Mouse (Mus musculus): ENCODE measurements around the gene Dnajc16. TPM values are rescaled to one million over a fixed set of nuclear protein-coding genes. Genes with fewer than 3 reads are reported as not detected.

Dnajc16 gene
- polyA plus RNA-seq, 1 experiment from 2014 or later = 6.1 TPM

- Histone ChIP-seq H3K27ac (ENCODE audit: poor library complexity, severe bottlenecking) (no peak overlapping the region), H3K36me3 (peaks cover 27% of the 10 kb centered on the region), H3K4me3 (no peak overlapping the region), H3K9ac (no peak overlapping the region), H3K4me2 (no peak overlapping the region), H3K9me3 (replicated peaks) (no peaks in the 10 kb centered on the region), H3K27me3 (replicated peaks) (no peaks in the 10 kb centered on the region), H3K4me1 (replicated peaks) (peaks cover 9% of the 10 kb centered on the region; the same call in 1 of the 2 replicates)
- ATAC-seq (ENCODE audit: insufficient number of reproducible peaks, low FRiP score) = no peak
- 81% methylated on average over 7 of the region's 7 CpGs for WGBS
Observed at GRCm38 (mm10) chr4:141796356-141796755, 5.6 kb upstream of the Dnajc16 start.

DNA sequence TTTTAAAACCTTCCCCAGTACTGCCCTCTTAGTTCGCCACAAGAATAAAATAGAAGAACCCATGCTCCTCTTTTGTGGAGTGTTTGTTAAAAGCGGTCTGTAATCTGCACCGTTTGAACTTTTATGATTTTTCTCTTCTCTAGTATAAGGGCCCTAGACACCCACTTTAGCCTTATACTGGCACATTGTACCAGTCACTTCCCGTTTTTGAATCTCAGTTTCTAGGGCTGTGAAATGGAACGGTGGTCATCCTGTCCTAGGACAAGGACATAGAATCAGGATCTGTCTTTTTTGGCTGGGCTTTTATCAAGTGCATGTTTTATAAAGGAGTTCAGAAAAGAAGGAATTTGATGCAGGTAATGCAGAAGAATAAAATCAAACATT is 3.4 kb upstream of the Dnajc16 start:
- Histone ChIP-seq H3K36me3 (peaks cover 27% of the 10 kb centered on the region), H3K9ac (peak overlapping the region; percentile 74), H3K27me3 (replicated peaks) (no peaks in the 10 kb centered on the region), H3K4me3 (peak overlapping the region; percentile 72), H3K4me1 (replicated peaks) (peaks cover 19% of the 10 kb centered on the region), H3K9me3 (replicated peaks) (no peaks in the 10 kb centered on the region), H3K27ac (ENCODE audit: poor library complexity, severe bottlenecking) (peak overlapping the region; percentile 94), H3K4me2 (peak overlapping the region; percentile 69)
- WGBS = 11% methylated on average over 5 of the region's 5 CpGs
- no peak for ATAC-seq (ENCODE audit: insufficient number of reproducible peaks, low FRiP score)

GRCm38 (mm10) chr4:141793282-141794151 is 2.8 kb upstream of the Dnajc16 start, which contains the start of gene Casp9:
Gene Casp9, plus strand, starts transcription at chr4:141793612.
- H3K4me2 ChIP-seq = peak within 1 kb of the TSS; percentile 69

DNA sequence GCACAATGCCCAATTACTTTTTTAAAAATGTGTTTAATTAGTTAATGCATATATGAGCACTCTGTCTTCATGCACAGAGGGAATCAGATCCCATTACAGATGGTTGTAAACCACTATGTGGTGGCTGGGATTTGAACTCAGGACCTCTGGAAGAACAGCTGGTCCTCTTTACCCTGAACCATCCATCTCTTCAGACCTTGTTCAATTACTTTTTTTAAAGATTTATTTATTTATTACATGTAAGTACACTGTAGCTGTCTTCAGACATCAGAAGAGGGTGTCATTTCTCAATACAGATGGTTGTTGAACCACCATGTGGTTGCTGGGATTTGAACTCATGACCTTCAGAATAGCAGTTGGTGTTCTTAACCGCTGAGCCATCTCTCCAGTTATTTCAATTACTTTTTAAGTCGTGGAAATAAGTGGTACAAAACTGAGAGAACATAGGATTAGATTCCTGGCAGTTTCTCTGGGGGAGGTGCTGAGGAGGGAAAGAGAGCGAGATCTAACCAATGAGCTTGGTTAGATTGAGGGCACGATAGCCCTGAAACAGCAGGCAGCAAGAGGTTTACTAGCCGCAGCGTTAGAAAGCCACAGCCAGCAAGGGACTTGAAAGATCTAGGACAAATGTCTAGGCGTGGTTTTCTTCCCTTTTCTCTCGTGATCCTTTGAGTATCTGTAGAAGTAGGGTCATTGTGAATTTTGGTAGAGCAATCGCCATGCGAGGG is 2.0 kb upstream of the Dnajc16 start:
- peaks cover 22% of the 10 kb centered on the region for H3K36me3 ChIP-seq
- peaks cover 19% of the 10 kb centered on the region for H3K4me1 ChIP-seq (replicated peaks)
- WGBS = 11% methylated on average over 10 of the region's 10 CpGs

More at GRCm38 (mm10) chr4:141793282-141794151, 2.8 kb upstream of the Dnajc16 start, which contains the start of gene Casp9:
- Histone ChIP-seq H3K4me3 (peak within 1 kb of the TSS; percentile 72), H3K4me1 (replicated peaks) (peaks cover 19% of the 10 kb centered on the region), H3K9me3 (replicated peaks) (no peaks in the 10 kb centered on the region), H3K36me3 (peaks cover 25% of the 10 kb centered on the region), H3K27ac (ENCODE audit: poor library complexity, severe bottlenecking) (peak within 1 kb of the TSS; percentile 94), H3K9ac (peak within 1 kb of the TSS; percentile 74), H3K27me3 (replicated peaks) (no peaks in the 10 kb centered on the region)
- under 1% methylated on average over 70 of the region's 80 CpGs for WGBS
- ATAC-seq (ENCODE audit: insufficient number of reproducible peaks, low FRiP score) = peak; percentile 91

DNA sequence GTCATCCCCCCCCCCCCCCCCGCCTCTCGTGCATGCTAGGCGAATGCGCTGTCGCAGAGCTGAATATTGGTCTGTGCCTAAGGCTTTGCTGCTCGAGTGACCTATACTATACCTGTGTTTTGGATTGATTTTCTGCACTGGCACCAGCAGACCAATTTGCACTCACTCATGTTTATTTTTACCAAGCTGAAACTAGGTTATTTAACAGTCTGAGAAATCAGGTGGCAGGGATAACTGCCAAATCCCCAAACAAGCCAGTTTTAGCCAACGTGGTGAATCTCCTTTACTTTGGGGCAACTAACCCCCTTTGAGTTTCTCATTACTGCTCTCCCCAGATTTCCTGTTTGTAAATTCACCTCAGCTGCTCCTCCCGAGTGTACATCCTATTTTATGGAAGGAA is 1.2 kb upstream of the Dnajc16 start:
- ATAC-seq (ENCODE audit: insufficient number of reproducible peaks, low FRiP score) = no peak
- Histone ChIP-seq H3K36me3 (peaks cover 20% of the 10 kb centered on the region), H3K9me3 (replicated peaks) (no peaks in the 10 kb centered on the region), H3K4me1 (replicated peaks) (peaks cover 19% of the 10 kb centered on the region), H3K27me3 (replicated peaks) (no peaks in the 10 kb centered on the region), H3K4me2 (no peak overlapping the region), H3K9ac (no peak overlapping the region), H3K27ac (ENCODE audit: poor library complexity, severe bottlenecking) (no peak overlapping the region), H3K4me3 (no peak overlapping the region)
- WGBS = 79% methylated on average over 8 of the region's 8 CpGs

More for the DNA sequence above, 2.0 kb upstream of the Dnajc16 start:
- Histone ChIP-seq H3K27ac (ENCODE audit: poor library complexity, severe bottlenecking) (peak overlapping the region; percentile 94), H3K9ac (peak overlapping the region; percentile 55; the same call in 1 of the 2 replicates), H3K9me3 (replicated peaks) (no peaks in the 10 kb centered on the region), H3K27me3 (replicated peaks) (no peaks in the 10 kb centered on the region), H3K4me2 (peak overlapping the region; percentile 69), H3K4me3 (peak overlapping the region; percentile 72)
- ATAC-seq (ENCODE audit: insufficient number of reproducible peaks, low FRiP score) = no peak

DNA sequence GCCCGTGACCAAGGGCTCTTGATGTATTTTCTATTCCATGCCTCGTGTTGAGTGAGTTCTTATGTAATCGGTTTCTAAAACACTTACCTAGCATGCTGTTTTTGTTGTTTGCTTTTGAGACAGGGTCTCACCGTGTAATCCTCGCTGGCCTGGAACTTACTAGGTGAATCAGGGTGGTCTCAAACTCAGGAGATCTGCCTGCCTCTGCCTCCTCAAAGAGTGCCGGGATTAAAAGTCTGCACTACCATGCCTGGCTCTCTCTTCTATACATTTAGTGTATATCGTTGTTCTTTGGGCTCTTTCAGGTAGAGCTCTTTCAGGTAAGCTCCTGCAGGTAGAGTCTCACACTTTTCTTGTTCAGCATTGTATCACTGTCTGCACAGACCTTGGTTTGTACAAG is 755 bp upstream of the Dnajc16 start:
- H3K4me2 ChIP-seq = no peak overlapping the region
- H3K4me1 ChIP-seq (replicated peaks) = peaks cover 19% of the 10 kb centered on the region
- H3K4me3 ChIP-seq = no peak overlapping the region
- H3K36me3 ChIP-seq = peaks cover 20% of the 10 kb centered on the region; the same call in 1 of the 2 replicates
- no peaks in the 10 kb centered on the region for H3K9me3 ChIP-seq (replicated peaks)
- WGBS = 89% methylated on average over 7 of the region's 7 CpGs
- H3K9ac ChIP-seq = no peak overlapping the region
- no peak for ATAC-seq (ENCODE audit: insufficient number of reproducible peaks, low FRiP score)
- no peak overlapping the region for H3K27ac ChIP-seq (ENCODE audit: poor library complexity, severe bottlenecking)
- no peaks in the 10 kb centered on the region for H3K27me3 ChIP-seq (replicated peaks)

DNA sequence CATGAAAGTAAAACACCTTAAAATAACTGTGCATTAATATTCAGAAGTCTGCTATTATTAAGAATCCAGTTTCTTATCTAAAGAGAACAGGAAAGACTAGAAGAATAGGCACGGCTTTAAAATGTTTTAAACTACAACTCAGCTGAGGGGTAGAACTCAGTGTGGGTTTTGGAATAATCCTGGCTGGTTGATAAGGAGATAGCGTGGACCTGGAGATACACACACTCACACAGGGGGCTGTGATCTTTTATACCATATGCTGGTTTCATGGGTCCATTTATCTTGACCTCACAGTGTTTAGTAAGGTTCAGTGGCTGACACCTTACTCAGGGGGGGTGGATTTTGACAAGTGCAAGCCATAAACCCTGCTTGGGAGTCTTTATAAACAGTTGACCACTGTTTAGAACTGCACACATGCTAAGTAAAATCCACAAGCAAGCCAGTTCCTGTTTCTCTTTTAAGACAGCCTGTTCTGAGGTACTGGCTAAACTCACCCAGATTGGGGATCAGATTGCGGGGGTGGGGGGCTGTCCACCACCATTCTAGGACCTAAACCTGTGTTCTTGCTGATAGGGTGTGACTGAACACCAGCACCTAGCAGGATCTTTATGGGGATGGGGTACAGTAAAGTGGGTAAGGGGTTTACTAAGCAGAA is 1.0 kb downstream of the Dnajc16 start:
- no peak for ATAC-seq (ENCODE audit: insufficient number of reproducible peaks, low FRiP score)
- Histone ChIP-seq H3K9me3 (replicated peaks) (no peaks in the 10 kb centered on the region), H3K36me3 (peaks cover 32% of the 10 kb centered on the region), H3K27me3 (replicated peaks) (no peaks in the 10 kb centered on the region), H3K9ac (peak overlapping the region; percentile 97), H3K4me3 (peak overlapping the region; percentile 98), H3K4me1 (replicated peaks) (peaks cover 10% of the 10 kb centered on the region), H3K27ac (ENCODE audit: poor library complexity, severe bottlenecking) (peak overlapping the region; percentile 82; the same call in 1 of the 2 replicates), H3K4me2 (peak overlapping the region; percentile 92)
- 36% methylated on average over 3 of the region's 3 CpGs for WGBS

DNA sequence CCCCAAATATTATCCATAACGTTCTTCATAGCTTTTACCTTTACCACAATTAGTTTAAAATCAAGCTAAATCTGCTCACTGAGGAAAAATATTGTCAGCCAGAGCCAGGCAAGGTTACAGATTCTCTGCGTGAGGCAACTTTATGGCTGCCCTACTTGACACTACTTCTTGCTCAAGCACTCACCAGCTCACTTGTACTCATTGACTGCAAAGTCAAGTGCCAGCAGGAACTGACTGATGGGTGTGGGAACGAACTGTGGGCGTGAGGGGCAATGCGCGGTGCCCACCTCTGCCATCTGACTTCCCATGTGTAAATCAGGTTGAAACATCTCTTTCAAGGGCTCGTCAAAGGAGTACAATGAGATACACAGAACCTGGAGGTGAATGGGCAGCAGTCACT is 3.3 kb downstream of the Dnajc16 start:
- H3K4me2 ChIP-seq = no peak overlapping the region
- WGBS = 90% methylated on average over 7 of the region's 7 CpGs

GRCm38 (mm10) chr4:141787046-141787445 is 3.7 kb downstream of the Dnajc16 start:
- Histone ChIP-seq H3K4me3 (no peak overlapping the region), H3K27ac (ENCODE audit: poor library complexity, severe bottlenecking) (no peak overlapping the region), H3K4me1 (replicated peaks) (peaks cover 10% of the 10 kb centered on the region), H3K36me3 (peaks cover 58% of the 10 kb centered on the region), H3K4me2 (no peak overlapping the region), H3K9ac (no peak overlapping the region), H3K27me3 (replicated peaks) (no peaks in the 10 kb centered on the region), H3K9me3 (replicated peaks) (no peaks in the 10 kb centered on the region)
- ATAC-seq (ENCODE audit: insufficient number of reproducible peaks, low FRiP score) = no peak
- WGBS = 85% methylated on average over 6 of the region's 6 CpGs

More for the DNA sequence above, 3.3 kb downstream of the Dnajc16 start:
- Histone ChIP-seq H3K36me3 (peaks cover 54% of the 10 kb centered on the region), H3K27ac (ENCODE audit: poor library complexity, severe bottlenecking) (no peak overlapping the region), H3K4me3 (no peak overlapping the region), H3K9me3 (replicated peaks) (no peaks in the 10 kb centered on the region), H3K4me1 (replicated peaks) (peaks cover 10% of the 10 kb centered on the region), H3K9ac (no peak overlapping the region), H3K27me3 (replicated peaks) (no peaks in the 10 kb centered on the region)
- no peak for ATAC-seq (ENCODE audit: insufficient number of reproducible peaks, low FRiP score)

DNA sequence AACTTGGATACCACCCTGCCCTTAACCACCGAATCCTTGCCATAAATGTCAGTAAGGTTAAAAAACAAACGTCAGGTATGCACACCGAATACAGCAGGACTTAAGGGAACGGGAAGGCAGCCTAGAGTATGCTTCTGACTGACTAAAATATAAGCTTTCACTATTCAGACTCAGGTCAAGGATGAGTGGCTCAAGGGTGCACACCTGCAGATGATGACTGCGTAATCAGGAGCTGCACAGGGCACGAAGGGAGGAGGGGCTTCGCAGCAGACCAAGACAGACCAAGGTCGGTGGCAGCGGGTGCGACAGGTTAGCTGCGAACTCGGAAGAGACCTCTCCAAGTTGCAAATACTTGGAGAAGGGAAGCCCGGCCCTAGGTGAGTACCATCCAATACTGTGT is 4.6 kb downstream of the Dnajc16 start:
- 90% methylated on average over 13 of the region's 13 CpGs for WGBS
- no peak overlapping the region for H3K9ac ChIP-seq

GRCm38 (mm10) chr4:141784835-141785234 is 5.9 kb downstream of the Dnajc16 start:
- Histone ChIP-seq H3K36me3 (peaks cover 81% of the 10 kb centered on the region), H3K27ac (ENCODE audit: poor library complexity, severe bottlenecking) (no peak overlapping the region), H3K4me2 (no peak overlapping the region), H3K27me3 (replicated peaks) (no peaks in the 10 kb centered on the region), H3K9me3 (replicated peaks) (no peaks in the 10 kb centered on the region), H3K4me3 (no peak overlapping the region), H3K4me1 (replicated peaks) (peaks cover 4% of the 10 kb centered on the region), H3K9ac (no peak overlapping the region)
- WGBS = 85% methylated on average over 5 of the region's 5 CpGs
- no peak for ATAC-seq (ENCODE audit: insufficient number of reproducible peaks, low FRiP score)

More for the DNA sequence above, 4.6 kb downstream of the Dnajc16 start:
- Histone ChIP-seq H3K27me3 (replicated peaks) (no peaks in the 10 kb centered on the region), H3K36me3 (peaks cover 67% of the 10 kb centered on the region), H3K4me3 (no peak overlapping the region), H3K4me1 (replicated peaks) (peaks cover 9% of the 10 kb centered on the region), H3K4me2 (no peak overlapping the region), H3K9me3 (replicated peaks) (no peaks in the 10 kb centered on the region), H3K27ac (ENCODE audit: poor library complexity, severe bottlenecking) (no peak overlapping the region)
- ATAC-seq (ENCODE audit: insufficient number of reproducible peaks, low FRiP score) = no peak
